Mouse (Mus musculus): ENCODE results near the gene Gna15. TPM values are rescaled to one million over a fixed set of nuclear protein-coding genes. Genes with fewer than 3 reads are reported as not detected.
A peak's percentile ranks its signal among the peaks of the same experiment; 100 is the strongest.

Gna15 gene
- total and polyA plus RNA-seq, 3 experiments = 23.0 to 142 (median 33.0) TPM

DNA sequence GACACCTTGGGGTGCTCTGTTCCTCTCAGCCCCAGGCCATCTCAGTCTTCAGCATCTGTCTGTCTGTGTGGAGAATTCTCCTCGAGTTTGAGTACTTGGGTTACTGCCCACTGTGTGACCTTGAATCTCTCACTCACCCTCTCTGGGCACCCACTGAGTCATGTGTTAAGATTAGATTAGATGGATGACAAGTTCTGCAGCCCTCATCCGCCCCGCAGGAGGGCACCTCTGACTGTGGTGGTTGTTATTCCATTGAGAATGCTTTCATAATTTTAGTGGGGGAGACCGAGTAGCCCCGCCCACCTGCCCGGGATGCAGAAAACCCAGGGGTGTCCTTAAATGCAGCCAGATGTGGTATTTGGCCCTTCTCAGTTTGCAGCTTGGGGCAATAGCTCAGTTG lies 39.5 kb upstream of the Gna15 start:
- peaks cover 0 to 11% of the 10 kb centered on the region in 2 experiments; a peak in 3 of 4 replicates for H3K4me1 ChIP-seq (ENCODE audit: control insufficient read depth in 1 of 2, insufficient read depth in 2 of 2, low read length in 2 of 2)
- no peak overlapping the region for H3K27ac ChIP-seq (ENCODE audit: control insufficient read depth, low read depth, low read length)
- H3K79me2 ChIP-seq (ENCODE audit: control insufficient read depth, insufficient read depth, low read length, poor library complexity) = peaks cover 27% of the 10 kb centered on the region
- no peak for TF ChIP-seq MYB (IDR thresholded peaks at IDR 0.05; ENCODE audit: low read depth, low read length)
- no peaks in the 10 kb centered on the region for H3K27me3 ChIP-seq (ENCODE audit: control insufficient read depth in 1 of 2, insufficient read depth in 2 of 2, low read length in 2 of 2)
- H3K36me3 ChIP-seq (ENCODE audit: control insufficient read depth in 1 of 2, insufficient read depth in 2 of 2, low read length in 2 of 2) = peaks cover 2 to 11% of the 10 kb centered on the region in 2 experiments; a peak in 2 of 4 replicates
- no peak overlapping the region for H3K9ac ChIP-seq (ENCODE audit: control insufficient read depth, low read depth, low read length, poor library complexity, severe bottlenecking)
- H3K4me3 ChIP-seq (ENCODE audit: control insufficient read depth in 1 of 2, insufficient read depth in 1 of 2, low read depth in 2 of 2, low read length in 2 of 2) = no peak overlapping the region
- H3K9me3 ChIP-seq (replicated peaks; ENCODE audit: insufficient read depth, low read length) = no peaks in the 10 kb centered on the region
- no peak for DNase-seq (ENCODE audit: low read depth, low spot score)

GRCm38 (mm10) chr10:81562411-81562810 lies 38.4 kb upstream of the Gna15 start:
- no peak overlapping the region for H3K9ac ChIP-seq (ENCODE audit: control insufficient read depth, low read depth, low read length, poor library complexity, severe bottlenecking)
- TF ChIP-seq TBP (IDR thresholded peaks at IDR 0.05; ENCODE audit: low read depth, low read length) (no peak), SMC3 (IDR thresholded peaks at IDR 0.05; ENCODE audit: low read depth, low read length) (no peak), UBTF (IDR thresholded peaks at IDR 0.05; ENCODE audit: borderline replicate concordance, insufficient read depth, low read depth, low read length) (no peak), NRF1 (IDR thresholded peaks at IDR 0.05; ENCODE audit: insufficient read depth, low read depth, low read length, poor library complexity, severe bottlenecking) (no peak), POLR2AphosphoS2 (IDR thresholded peaks at IDR 0.05; ENCODE audit: low read length) (no peak), CHD2 (IDR thresholded peaks at IDR 0.05; ENCODE audit: low read length) (no peak), ETS1 (IDR thresholded peaks at IDR 0.05; ENCODE audit: low read depth, low read length) (no peak)
- H3K4me1 ChIP-seq (ENCODE audit: control insufficient read depth in 1 of 2, insufficient read depth in 2 of 2, low read length in 2 of 2) = peaks cover 0 to 11% of the 10 kb centered on the region in 2 experiments; a peak in 3 of 4 replicates
- no peaks in the 10 kb centered on the region for H3K9me3 ChIP-seq (replicated peaks; ENCODE audit: insufficient read depth, low read length)
- no peak overlapping the region for H3K4me3 ChIP-seq (ENCODE audit: control insufficient read depth in 1 of 2, insufficient read depth in 1 of 2, low read depth in 2 of 2, low read length in 2 of 2)
- peaks cover 27% of the 10 kb centered on the region for H3K79me2 ChIP-seq (ENCODE audit: control insufficient read depth, insufficient read depth, low read length, poor library complexity)
- H3K27me3 ChIP-seq (ENCODE audit: control insufficient read depth in 1 of 2, insufficient read depth in 2 of 2, low read length in 2 of 2) = no peaks in the 10 kb centered on the region
- H3K36me3 ChIP-seq (ENCODE audit: control insufficient read depth in 1 of 2, insufficient read depth in 2 of 2, low read length in 2 of 2) = peaks cover 2 to 11% of the 10 kb centered on the region in 2 experiments; a peak in 2 of 4 replicates
- DNase-seq (ENCODE audit: low read depth, low spot score) = no peak
- no peak overlapping the region for H3K27ac ChIP-seq (ENCODE audit: control insufficient read depth, low read depth, low read length)

- DNase-seq (ENCODE audit: low read depth, low spot score) = peak; percentile 74
- Histone ChIP-seq H3K27me3 (ENCODE audit: control insufficient read depth in 1 of 2, insufficient read depth in 2 of 2, low read length in 2 of 2) (no peaks in the 10 kb centered on the region), H3K4me3 (ENCODE audit: control insufficient read depth in 1 of 2, insufficient read depth in 1 of 2, low read depth in 2 of 2, low read length in 2 of 2) (peak overlapping the region; percentile 85 to 95), H3K36me3 (ENCODE audit: control insufficient read depth in 1 of 2, insufficient read depth in 2 of 2, low read length in 2 of 2) (peaks cover 2 to 11% of the 10 kb centered on the region in 2 experiments; a peak in 2 of 4 replicates), H3K9ac (ENCODE audit: control insufficient read depth, low read depth, low read length, poor library complexity, severe bottlenecking) (peak overlapping the region; percentile 82), H3K79me2 (ENCODE audit: control insufficient read depth, insufficient read depth, low read length, poor library complexity) (peaks cover 27% of the 10 kb centered on the region), H3K4me1 (ENCODE audit: control insufficient read depth in 1 of 2, insufficient read depth in 2 of 2, low read length in 2 of 2) (peaks cover 0 to 11% of the 10 kb centered on the region in 2 experiments; a peak in 3 of 4 replicates), H3K9me3 (replicated peaks; ENCODE audit: insufficient read depth, low read length) (no peaks in the 10 kb centered on the region), H3K27ac (ENCODE audit: control insufficient read depth, low read depth, low read length) (peak overlapping the region; percentile 36; the same call in 1 of the 2 replicates)
- TF ChIP-seq USF1 (IDR thresholded peaks at IDR 0.05; ENCODE audit: low read depth, low read length) (no peak), RAD21 (IDR thresholded peaks at IDR 0.05; ENCODE audit: low read depth, low read length) (no peak), NRF1 (IDR thresholded peaks at IDR 0.05; ENCODE audit: insufficient read depth, low read depth, low read length, poor library complexity, severe bottlenecking) (0 out of 2 replicates have a peak, but pooled peaks have one; percentile 8), CTCF (IDR thresholded peaks at IDR 0.05 in 2 of 3, conservative IDR thresholded peaks at IDR 0.05 in 1 of 3; ENCODE audit: control insufficient read depth in 1 of 3, insufficient read depth in 1 of 3, low read depth in 2 of 3, low read length in 3 of 3, poor library complexity in 1 of 3, severe bottlenecking in 1 of 3) (no peak), BHLHE40 (IDR thresholded peaks at IDR 0.05; ENCODE audit: borderline replicate concordance, low read depth, low read length) (no peak), TBP (IDR thresholded peaks at IDR 0.05; ENCODE audit: low read depth, low read length) (no peak), SMC3 (IDR thresholded peaks at IDR 0.05; ENCODE audit: low read depth, low read length) (no peak), ZKSCAN1 (IDR thresholded peaks at IDR 0.05; ENCODE audit: low read depth, low read length) (no peak), MAZ (IDR thresholded peaks at IDR 0.05; ENCODE audit: low read depth, low read length) (peak; percentile 66; the same call in 1 of the 2 replicates), CHD2 (IDR thresholded peaks at IDR 0.05; ENCODE audit: low read length) (no peak), POLR2A (IDR thresholded peaks at IDR 0.05; ENCODE audit: control insufficient read depth in 1 of 2, insufficient read depth in 1 of 2, low read depth in 1 of 2, low read length in 2 of 2, poor library complexity in 1 of 2) (peak in 1 of 2 experiments; percentile 47; a peak in 1 of 4 replicates), SIN3A (IDR thresholded peaks at IDR 0.05; ENCODE audit: low read length) (0 out of 2 replicates have a peak, but pooled peaks have one; percentile 16), TAL1 (IDR thresholded peaks at IDR 0.05; ENCODE audit: low read length) (no peak), POLR2AphosphoS2 (IDR thresholded peaks at IDR 0.05; ENCODE audit: low read length) (no peak), ELF1 (IDR thresholded peaks at IDR 0.05; ENCODE audit: low read depth, low read length) (peak; percentile 66), ZMIZ1 (IDR thresholded peaks at IDR 0.05; ENCODE audit: low read depth, low read length) (no peak), ETS1 (IDR thresholded peaks at IDR 0.05; ENCODE audit: low read depth, low read length) (no peak), GATA1 (IDR thresholded peaks at IDR 0.05; ENCODE audit: low read depth, low read length) (no peak), HCFC1 (IDR thresholded peaks at IDR 0.05; ENCODE audit: low read depth, low read length) (0 out of 2 replicates have a peak, but pooled peaks have one; percentile 9)
Measured at GRCm38 (mm10) chr10:81560719-81561459, 36.9 kb upstream of the Gna15 start.

All from MEL (cell line).